Mouse (Mus musculus) frontal cortex, adult (tissue): Measurements from ENCODE around the gene Nanog.
"Not testable (repeated sequence)": the region's sequence is repeated elsewhere in the genome, so short reads cannot be mapped to it uniquely, and the experiment has no call there.

Source experiments
- ATAC-seq: cut with Nextera tagmentation; 2 replicates; pipeline ENCODE4 v1.9.2; 2017; ENCODE audit warnings: mild to moderate bottlenecking, moderate library complexity, mixed read lengths; ENCODE audit not compliant: low TSS enrichment

Gene Nanog

GRCm38 (mm10) chr6:122703251-122703650, 4.0 kb upstream of the Nanog start:
- ATAC-seq, result no peak

- no peak for ATAC-seq
Observed at GRCm38 (mm10) chr6:122703706-122704105, 3.6 kb upstream of the Nanog start.

- no peak for ATAC-seq
Observed at GRCm38 (mm10) chr6:122706337-122706840, 900 bp upstream of the Nanog start.

GRCm38 (mm10) chr6:122708826-122709225, 1.5 kb downstream of the Nanog start:
- no peak for ATAC-seq

- no peak for ATAC-seq
Observed at GRCm38 (mm10) chr6:122711455-122711854, 4.2 kb downstream of the Nanog start.

GRCm38 (mm10) chr6:122713116-122713515, 5.8 kb downstream of the Nanog start:
- not testable (repeated sequence) for ATAC-seq

GRCm38 (mm10) chr6:122714707-122715365, 7.5 kb downstream of the Nanog start:
- ATAC-seq, result no peak

GRCm38 (mm10) chr6:122715886-122716285, 8.6 kb downstream of the Nanog start:
- no peak for ATAC-seq

GRCm38 (mm10) chr6:122718224-122718623, 10.9 kb downstream of the Nanog start:
- not testable (repeated sequence) for ATAC-seq

GRCm38 (mm10) chr6:122719942-122720341, 12.7 kb downstream of the Nanog start:
- ATAC-seq, result peak; percentile 98

- ATAC-seq, result peak; percentile 46
Observed at GRCm38 (mm10) chr6:122739952-122740351, 32.7 kb downstream of the Nanog start.

GRCm38 (mm10) chr6:122741460-122742227, 34.4 kb downstream of the Nanog start:
- ATAC-seq, result peak; percentile 41

- peak; percentile 56 for ATAC-seq
Observed at GRCm38 (mm10) chr6:122742228-122742899, 35.1 kb downstream of the Nanog start.

- no peak for ATAC-seq
Observed at GRCm38 (mm10) chr6:122743353-122743752, 36.1 kb downstream of the Nanog start.

GRCm38 (mm10) chr6:122744505-122745249, 37.4 kb downstream of the Nanog start:
- 0 out of 2 replicates have a peak, but pooled peaks have one; percentile 6 for ATAC-seq

GRCm38 (mm10) chr6:122750579-122750978, 43.3 kb downstream of the Nanog start:
- no peak for ATAC-seq

GRCm38 (mm10) chr6:122755913-122756312, 48.6 kb downstream of the Nanog start:
- no peak for ATAC-seq

GRCm38 (mm10) chr6:122758732-122759131, 51.4 kb downstream of the Nanog start:
- ATAC-seq, result no peak

- peak; percentile 69 for ATAC-seq
Observed at GRCm38 (mm10) chr6:122761011-122761599, 53.8 kb downstream of the Nanog start.

- no peak for ATAC-seq
Observed at GRCm38 (mm10) chr6:122761901-122762300, 54.6 kb downstream of the Nanog start.

GRCm38 (mm10) chr6:122762480-122762879, 55.2 kb downstream of the Nanog start:
- no peak for ATAC-seq
